Mouse (Mus musculus) right cerebral cortex, postnatal 14 days (tissue): ENCODE data around the gene Timm10b.

Experiments used
- DNase-seq: peaks from one replicate; pipeline ENCODE4 v3.0.0; 2022

Gene Timm10b

GRCm38 (mm10) chr7:105639756-105640155, at the start of gene Timm10b:
Timm10b (plus strand) TSS chr7:105640056.
- no peak for DNase-seq

GRCm38 (mm10) chr7:105590097-105590496, 49.8 kb upstream of the Timm10b start:
- no peak for DNase-seq

- DNase-seq: peak; percentile 71
Observed at GRCm38 (mm10) chr7:105602860-105603623, 36.8 kb upstream of the Timm10b start.

GRCm38 (mm10) chr7:105608467-105608866, 31.4 kb upstream of the Timm10b start:
- no peak for DNase-seq

GRCm38 (mm10) chr7:105611767-105612166, 28.1 kb upstream of the Timm10b start:
- DNase-seq: no peak

- no peak for DNase-seq
Observed at GRCm38 (mm10) chr7:105614400-105614799, 25.5 kb upstream of the Timm10b start.

- DNase-seq: no peak
Observed at GRCm38 (mm10) chr7:105615720-105616119, 24.1 kb upstream of the Timm10b start.

GRCm38 (mm10) chr7:105616561-105616960, 23.3 kb upstream of the Timm10b start:
- no peak for DNase-seq

GRCm38 (mm10) chr7:105617810-105618209, 22.0 kb upstream of the Timm10b start:
- no peak for DNase-seq

GRCm38 (mm10) chr7:105619701-105620100, 20.2 kb upstream of the Timm10b start:
- DNase-seq: no peak

- DNase-seq: no peak
Observed at GRCm38 (mm10) chr7:105621053-105621452, 18.8 kb upstream of the Timm10b start.

- no peak for DNase-seq
Observed at GRCm38 (mm10) chr7:105621646-105622292, 18.1 kb upstream of the Timm10b start.

GRCm38 (mm10) chr7:105625397-105625796, 14.5 kb upstream of the Timm10b start:
- no peak for DNase-seq

GRCm38 (mm10) chr7:105628633-105629032, 11.2 kb upstream of the Timm10b start:
- DNase-seq: no peak

GRCm38 (mm10) chr7:105632551-105632972, 7.3 kb upstream of the Timm10b start:
- no peak for DNase-seq

GRCm38 (mm10) chr7:105633127-105633800, 6.6 kb upstream of the Timm10b start, which contains the start of gene Trim3:
Trim3 (minus strand) TSS chr7:105633571.
- peak; percentile 92 for DNase-seq

- no peak for DNase-seq
Observed at GRCm38 (mm10) chr7:105633801-105634135, 6.1 kb upstream of the Timm10b start.

- DNase-seq: no peak
Observed at GRCm38 (mm10) chr7:105634272-105634920, 5.5 kb upstream of the Timm10b start.

- no peak for DNase-seq
Observed at GRCm38 (mm10) chr7:105635726-105636125, 4.1 kb upstream of the Timm10b start.

- DNase-seq: no peak
Observed at GRCm38 (mm10) chr7:105638776-105639175, 1.1 kb upstream of the Timm10b start.

GRCm38 (mm10) chr7:105639304-105639703, 552 bp upstream of the Timm10b start:
- DNase-seq: no peak

GRCm38 (mm10) chr7:105640233-105640893, 507 bp downstream of the Timm10b start, which contains the start of the genes Arfip2 and Gm45799:
Arfip2 (minus strand) TSS chr7:105640416.
Gm45799 (plus strand) TSS chr7:105640552.
- peak; percentile 93 for DNase-seq

GRCm38 (mm10) chr7:105640894-105641255, 1.0 kb downstream of the Timm10b start:
- DNase-seq: no peak
